Mouse (Mus musculus) heart, adult 2 months (tissue): ENCODE results near the gene Mfsd4a. TPM values are rescaled to one million over a fixed set of nuclear protein-coding genes. Genes with fewer than 3 reads are reported as not detected.

Experiments
- DNase-seq, 2 experiments: peaks; one replicate each; pipeline ENCODE4 v3.0.0; 2021
- H3K27ac ChIP-seq: fragments of 200-600 bp; 2 replicates; pipeline ENCODE4 v1.8.1; 2022
- H3K27me3 ChIP-seq: fragments of 200-500 bp; 2 replicates; pipeline ENCODE4 v1.6.1; 2012; ENCODE audit warnings: mild to moderate bottlenecking, low read length, inconsistent platforms, mixed read lengths; ENCODE audit not compliant: control insufficient read depth, insufficient read depth
- H3K36me3 ChIP-seq: fragments of 200-500 bp; 2 replicates; pipeline ENCODE4 v1.6.1; 2012; ENCODE audit warnings: low read length, inconsistent platforms; ENCODE audit not compliant: control insufficient read depth, insufficient read depth
- H3K4me1 ChIP-seq: fragments of 200-500 bp; 2 replicates; pipeline ENCODE4 v1.6.1; 2011; ENCODE audit warnings: low read length; ENCODE audit not compliant: control insufficient read depth, insufficient read depth
- H3K4me3 ChIP-seq: fragments of 200-600 bp; 2 replicates; pipeline ENCODE4 v1.8.1; 2022
- H3K79me2 ChIP-seq: fragments of 200-500 bp; replicated peaks from 2 replicates; pipeline ENCODE4 v1.6.1; 2012; ENCODE audit warnings: mild to moderate bottlenecking, inconsistent platforms, low read length, moderate library complexity, mixed read lengths; ENCODE audit not compliant: control insufficient read depth, insufficient read depth
- H3K9ac ChIP-seq: fragments of 200-500 bp; 2 replicates; pipeline ENCODE4 v1.6.1; 2012; ENCODE audit warnings: low read depth, mild to moderate bottlenecking, control low read depth, inconsistent platforms, low read length, mixed read lengths
- CTCF ChIP-seq: fragments of 200-600 bp; IDR thresholded peaks from 2 replicates; pipeline ENCODE4 v1.8.1; 2022; ENCODE audit warnings: antibody characterized with exemption, mild to moderate bottlenecking, moderate library complexity
- EP300 ChIP-seq: fragments of 200-500 bp; IDR thresholded peaks from 2 replicates; pipeline ENCODE4 v1.6.1; 2011; ENCODE audit warnings: low read depth, low read length, control low read depth; ENCODE audit not compliant: insufficient read depth
- POLR2A ChIP-seq: fragments of 200-500 bp; IDR thresholded peaks from 2 replicates; pipeline ENCODE4 v1.6.1; 2011; ENCODE audit warnings: mild to moderate bottlenecking, low read depth, low read length, control low read depth; ENCODE audit not compliant: insufficient read depth
- WGBS: fragments of 180-500 bp; shearing (Covaris S2); methylation state at CpG from one replicate; pipeline ENCODE4 v1.1.7; 2018; 5-methylcytosine and 5-hydroxymethylcytosine counted together
- intact Hi-C: fragments of 180-260 bp; cut with DNase I; formaldehyde crosslinking; loops from one replicate; pipeline ENCODE4 v1.15.1; 2025
- polyA plus RNA-seq: library from polyadenylated mRNA; depleted of rRNA; stranded (reverse); fragments of >200 nt; gene quantifications from 2 replicates; pipeline ENCODE4 v1.2.3, GENCODE M21; 2012
- total RNA-seq, 2 experiments: library from RNA; stranded (reverse); gene quantifications; 2 replicates each; pipeline ENCODE4 v1.2.3; 2021

Mfsd4a gene
- total and polyA plus RNA-seq, 3 experiments: 1.4 to 3.0 (median 1.6) TPM

- peaks cover 6% of the 10 kb centered on the region for H3K36me3 ChIP-seq
- peaks cover 3% of the 10 kb centered on the region for H3K4me1 ChIP-seq
- WGBS: 61% methylated on average over 2 of the region's 2 CpGs
- peaks cover 1% of the 10 kb centered on the region; the same call in 1 of the 2 replicates for H3K79me2 ChIP-seq
- no peaks in the 10 kb centered on the region for H3K27me3 ChIP-seq
- DNase-seq: no peak
- H3K27ac ChIP-seq: no peak overlapping the region
- no peak overlapping the region for H3K4me3 ChIP-seq
- H3K9ac ChIP-seq: no peak overlapping the region
- intact Hi-C loops: no loop called here
- no peak for TF ChIP-seq POLR2A
- TF ChIP-seq CTCF: peak; percentile 67
- no peak for TF ChIP-seq EP300
Observed at GRCm38 (mm10) chr1:132030574-132030973, 37.3 kb downstream of the Mfsd4a start.

GRCm38 (mm10) chr1:132028413-132028812 lies 39.4 kb downstream of the Mfsd4a start:
- no peak for TF ChIP-seq POLR2A
- TF ChIP-seq EP300: no peak
- TF ChIP-seq CTCF: no peak
- no peak overlapping the region for H3K4me3 ChIP-seq
- H3K27me3 ChIP-seq: no peaks in the 10 kb centered on the region
- H3K79me2 ChIP-seq: peaks cover 1% of the 10 kb centered on the region; the same call in 1 of the 2 replicates
- peaks cover 6% of the 10 kb centered on the region for H3K36me3 ChIP-seq
- intact Hi-C loops: no loop called here
- DNase-seq: no peak
- H3K4me1 ChIP-seq: peaks cover 3% of the 10 kb centered on the region
- H3K9ac ChIP-seq: no peak overlapping the region
- WGBS: 91% methylated on average over 9 of the region's 9 CpGs
- no peak overlapping the region for H3K27ac ChIP-seq

GRCm38 (mm10) chr1:132027978-132028377 lies 39.9 kb downstream of the Mfsd4a start:
- H3K9ac ChIP-seq: no peak overlapping the region
- H3K27ac ChIP-seq: no peak overlapping the region
- H3K27me3 ChIP-seq: no peaks in the 10 kb centered on the region
- intact Hi-C loops: no loop called here
- peaks cover 1% of the 10 kb centered on the region; the same call in 1 of the 2 replicates for H3K79me2 ChIP-seq
- no peak for DNase-seq
- H3K36me3 ChIP-seq: peaks cover 6% of the 10 kb centered on the region
- no peak overlapping the region for H3K4me3 ChIP-seq
- H3K4me1 ChIP-seq: peaks cover 3% of the 10 kb centered on the region
- WGBS: 79% methylated on average over 5 of the region's 5 CpGs
- no peak for TF ChIP-seq EP300
- no peak for TF ChIP-seq CTCF

GRCm38 (mm10) chr1:132026925-132027646 lies 40.8 kb downstream of the Mfsd4a start:
- Histone ChIP-seq H3K4me3 (no peak overlapping the region), H3K36me3 (peaks cover 6% of the 10 kb centered on the region), H3K9ac (no peak overlapping the region), H3K27ac (no peak overlapping the region), H3K27me3 (no peaks in the 10 kb centered on the region), H3K79me2 (peaks cover 1% of the 10 kb centered on the region; the same call in 1 of the 2 replicates), H3K4me1 (peaks cover 3% of the 10 kb centered on the region)
- intact Hi-C loops: no loop called here
- no peak for DNase-seq
- 51% methylated on average over 11 of the region's 11 CpGs for WGBS
- TF ChIP-seq POLR2A: no peak
- TF ChIP-seq CTCF: no peak
- no peak for TF ChIP-seq EP300

GRCm38 (mm10) chr1:132022107-132022506 lies 45.8 kb downstream of the Mfsd4a start:
- 0 out of 2 replicates have a peak, but pooled peaks cover 1% of the 10 kb centered on the region for H3K79me2 ChIP-seq
- WGBS: 63% methylated on average over 3 of the region's 3 CpGs
- intact Hi-C loops: no loop called here
- peaks cover 2% of the 10 kb centered on the region; the same call in 1 of the 2 replicates for H3K4me1 ChIP-seq
- H3K27ac ChIP-seq: no peak overlapping the region
- no peak for DNase-seq
- TF ChIP-seq CTCF: no peak
- no peak for TF ChIP-seq POLR2A
- no peak for TF ChIP-seq EP300
- H3K9ac ChIP-seq: no peak overlapping the region
- H3K27me3 ChIP-seq: no peaks in the 10 kb centered on the region
- peaks cover 14% of the 10 kb centered on the region for H3K36me3 ChIP-seq
- H3K4me3 ChIP-seq: no peak overlapping the region

- no peaks in the 10 kb centered on the region for H3K27me3 ChIP-seq
- TF ChIP-seq CTCF: no peak
- peaks cover 26% of the 10 kb centered on the region for H3K36me3 ChIP-seq
Observed at GRCm38 (mm10) chr1:132019876-132020275, 48.0 kb downstream of the Mfsd4a start.

More at GRCm38 (mm10) chr1:132019876-132020275, 48.0 kb downstream of the Mfsd4a start:
- Histone ChIP-seq H3K9ac (no peak overlapping the region), H3K79me2 (peaks cover 2% of the 10 kb centered on the region; the same call in 1 of the 2 replicates), H3K4me3 (no peak overlapping the region), H3K4me1 (no peaks in the 10 kb centered on the region), H3K27ac (no peak overlapping the region)
- DNase-seq: no peak
- WGBS: 94% methylated on average over 7 of the region's 7 CpGs
- intact Hi-C loops: no loop called here
